In the genomic region with DNA sequence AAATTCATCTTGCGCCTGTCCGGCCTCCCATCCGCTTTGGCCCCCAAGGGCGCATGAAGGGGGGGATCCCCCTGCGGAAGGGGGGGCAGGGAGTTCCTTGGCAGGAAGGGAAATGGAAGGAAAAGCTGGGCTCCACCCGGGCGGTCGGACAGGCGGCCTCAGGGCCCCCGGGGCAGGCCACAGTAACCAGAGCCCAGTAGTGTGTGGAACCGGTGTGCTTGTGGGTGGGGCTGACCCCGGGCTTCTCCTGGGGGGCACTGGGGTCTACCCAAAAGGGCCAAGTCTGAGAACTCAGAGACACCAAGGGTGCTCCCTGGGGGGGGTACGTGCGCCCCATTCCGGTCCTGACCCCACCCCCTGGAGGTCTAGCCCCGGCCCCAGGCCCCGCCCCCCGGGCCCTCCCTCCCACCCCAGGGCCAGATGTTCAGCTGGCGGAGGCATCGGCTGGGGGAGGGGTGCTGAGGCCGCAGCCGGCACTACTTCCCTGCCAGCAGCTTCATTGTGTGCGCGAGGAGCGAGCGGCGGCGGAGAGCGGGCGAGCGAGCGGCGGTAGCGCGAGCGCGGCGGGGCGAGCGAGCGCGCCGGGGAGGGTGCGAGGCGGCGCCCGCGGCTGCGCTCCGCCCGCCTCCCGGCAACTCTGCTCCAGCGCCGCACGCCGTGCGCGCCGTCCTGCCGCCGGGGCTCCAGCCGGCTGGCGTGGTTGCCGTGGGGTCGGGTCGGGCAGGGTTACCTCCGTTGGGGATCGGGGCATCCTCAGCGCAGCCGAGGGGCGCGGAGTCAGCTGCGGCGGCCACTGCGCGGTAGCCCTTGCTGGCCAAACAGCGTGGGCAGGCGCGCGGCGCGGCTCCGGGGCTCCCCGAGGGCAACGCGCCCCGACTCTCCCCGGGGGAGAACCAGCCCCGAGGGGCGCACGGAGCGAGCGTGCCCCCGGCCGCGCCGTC, we compare ENCODE assay signal across 8 mouse cellular contexts. TPM values are rescaled to one million over a fixed set of nuclear protein-coding genes. Genes with fewer than 3 reads are reported as not detected.
DNase-seq lines count a peak whose midpoint lies in the region; ATAC-seq and TF ChIP-seq lines count a peak whose summit lies in the region.

No protein-coding gene starts in this region.

- in situ Hi-C loops in ES-E14 (cut with MboI; ENCODE audit: low sequenced_read_pairs in 2 of 2, unreplicated experiment in 2 of 2), result no loop called here

- H3K4me2 ChIP-seq in forebrain, embryonic 15.5 days (replicated peaks), result peak overlapping the region; percentile 76

- ATAC-seq in forebrain, embryonic 15.5 days (replicated peaks), result peak; percentile 55

- peaks cover 34% of the 10 kb centered on the region for H3K36me3 ChIP-seq in ES-E14 (ENCODE audit: control insufficient read depth, insufficient read depth, low read length, poor library complexity, severe bottlenecking)
- peaks cover 25% of the 10 kb centered on the region for H3K36me3 ChIP-seq in forebrain, embryonic 15.5 days

- intact Hi-C loops in heart, postnatal 36 days (cut with DNase I), result loop anchor here (1.0 to 2.0 kb wide), 2 partner anchors 27 to 73 kb away; partner anchors contain the start of genes Mark2 and Naa40

- no peaks in the 10 kb centered on the region for H3K27me3 ChIP-seq in forebrain, embryonic 15.5 days

- under 1% methylated on average over 90 of the region's 97 CpGs for WGBS in forebrain, embryonic 15.5 days

- peak overlapping the region; percentile 94 to 99 for H3K4me3 ChIP-seq in ES-E14 (ENCODE audit: insufficient read depth in 1 of 2, low read depth in 1 of 2, low read length in 2 of 2, poor library complexity in 1 of 2, severe bottlenecking in 1 of 2)
- peak overlapping the region; percentile 77 for H3K4me3 ChIP-seq in bone marrow macrophage, adult 2 months (ENCODE audit: insufficient read depth, low read length)
- H3K4me3 ChIP-seq in forebrain, embryonic 15.5 days, result peak overlapping the region; percentile 90

- TF ChIP-seq POLR2A in bone marrow macrophage, adult 2 months (IDR thresholded peaks at IDR 0.05; ENCODE audit: borderline replicate concordance, low read depth, low read length), result no peak

- peak; percentile 67 for DNase-seq in ES-E14 (ENCODE audit: low read depth, low spot score)
- DNase-seq in heart, postnatal 36 days, result peak; percentile 82 to 87
- peak; percentile 84 for DNase-seq in layer of hippocampus, adult 9-11 months
- peak; percentile 82 for DNase-seq in lung, postnatal 14 days
- peak; percentile 85 for DNase-seq in ovary, postnatal 36 days (ENCODE audit: low spot score)
- peak; percentile 80 for DNase-seq in urinary bladder, postnatal 14 days (ENCODE audit: low spot score)

- H3K9me3 ChIP-seq in ES-E14 (ENCODE audit: control insufficient read depth, insufficient read depth, low read depth, low read length), result no peaks in the 10 kb centered on the region
- H3K9me3 ChIP-seq in forebrain, embryonic 15.5 days, result no peaks in the 10 kb centered on the region

- peaks cover 8 to 33% of the 10 kb centered on the region in 2 experiments for H3K4me1 ChIP-seq in ES-E14 (ENCODE audit: control insufficient read depth in 2 of 2, insufficient read depth in 2 of 2, low read length in 2 of 2, poor library complexity in 1 of 2)
- H3K4me1 ChIP-seq in bone marrow macrophage, adult 2 months (ENCODE audit: control insufficient read depth, insufficient read depth, low read length), result peaks cover 7% of the 10 kb centered on the region
- H3K4me1 ChIP-seq in forebrain, embryonic 15.5 days, result peaks cover 79% of the 10 kb centered on the region

- peak overlapping the region; percentile 93 for H3K27ac ChIP-seq in ES-E14 (ENCODE audit: insufficient read depth, low read depth, low read length, poor library complexity, severe bottlenecking)
- H3K27ac ChIP-seq in bone marrow macrophage, adult 2 months (ENCODE audit: insufficient read depth, low read depth, low read length), result no peak overlapping the region
- peak overlapping the region; percentile 99 for H3K27ac ChIP-seq in forebrain, embryonic 15.5 days (replicated peaks)

- TF ChIP-seq CTCF in bone marrow macrophage, adult 2 months (IDR thresholded peaks at IDR 0.05; ENCODE audit: low read depth, low read length), result no peak

- peak overlapping the region; percentile 97 for H3K9ac ChIP-seq in ES-E14 (ENCODE audit: insufficient read depth, low read depth, low read length, poor library complexity, severe bottlenecking)
- peak overlapping the region; percentile 98 for H3K9ac ChIP-seq in forebrain, embryonic 15.5 days (replicated peaks)

TF ChIP-seq in ES-E14, 5 proteins besides CTCF, POLR2A, EP300 and RAD21:
- peak; percentile 38; the same call in 1 of the 2 replicates for TF ChIP-seq HCFC1 (IDR thresholded peaks at IDR 0.05; ENCODE audit: borderline replicate concordance, insufficient read depth, low read length)
- TF ChIP-seq CHD2 (IDR thresholded peaks at IDR 0.05; ENCODE audit: low read depth, low read length), result no peak
- TF ChIP-seq ZNF384 (IDR thresholded peaks at IDR 0.05; ENCODE audit: low read depth, low read length), result no peak
- no peak for TF ChIP-seq MAFK (IDR thresholded peaks at IDR 0.05; ENCODE audit: insufficient read depth, low read depth, low read length)

RNA-seq across cellular contexts. Expression of gene Rcor2, which starts 0.9 kb away (rescaled TPM):
- total RNA-seq in ES-E14 (2012; rRNA removed), result 161 and 192 TPM in 2 replicates
- polyA plus RNA-seq in bone marrow macrophage, adult 2 months (2012; ENCODE audit: insufficient read depth, insufficient read length, missing spikeins), result 0.53 and 1.5 TPM in 2 replicates
- polyA plus RNA-seq in forebrain, embryonic 15.5 days (2015; fragmentation: Nextera tagmentation; extraction: Ambion mirVana), result 60.7 and 67.7 TPM in 2 replicates
- total RNA-seq in heart, postnatal 36 days (2021), result 1 to 10 TPM; 5.4 to 7.8 TPM

RNA-seq across cellular contexts. Expression of gene Naa40, which starts 27.1 kb away (rescaled TPM):
- total RNA-seq in ES-E14 (2012; rRNA removed), result 50.9 and 56.1 TPM in 2 replicates
- polyA plus RNA-seq in bone marrow macrophage, adult 2 months (2012; ENCODE audit: insufficient read depth, insufficient read length, missing spikeins), result 26.0 and 27.4 TPM in 2 replicates
- 69.2 and 69.5 TPM in 2 replicates for polyA plus RNA-seq in forebrain, embryonic 15.5 days (2015; fragmentation: Nextera tagmentation; extraction: Ambion mirVana)
- 10 to 100 TPM; 15.3 to 15.6 TPM for total RNA-seq in heart, postnatal 36 days (2021)

RNA-seq across cellular contexts. Expression of gene Cox8a, which starts 50.6 kb away (rescaled TPM):
- 882 and 1,211 TPM in 2 replicates for total RNA-seq in ES-E14 (2012; rRNA removed)
- 562 and 638 TPM in 2 replicates for polyA plus RNA-seq in bone marrow macrophage, adult 2 months (2012; ENCODE audit: insufficient read depth, insufficient read length, missing spikeins)
- polyA plus RNA-seq in forebrain, embryonic 15.5 days (2015; fragmentation: Nextera tagmentation; extraction: Ambion mirVana), result 656 and 676 TPM in 2 replicates
- 100 to 1,000 TPM; 395 to 437 TPM for total RNA-seq in heart, postnatal 36 days (2021)

Comparison
In these comparisons a context has a peak if more than half of its experiments do, and no peak if none do; other contexts are left out.
1. RNA of gene Rcor2, which starts 0.9 kb away (total RNA-seq): 161 to 192 TPM in ES-E14; 5.4 to 7.8 TPM in heart, postnatal 36 days; every median in the first group is over 10 times any median in the second.
2. Peak in every context shown above with its lines, with median percentiles within 50 percentile points of each other: DNase-seq and H3K4me3 ChIP-seq.